Mouse (Mus musculus) lung, adult 2 months (tissue): ENCODE measurements at regions not wholly inside any gene's neighbourhood (a gene's known extent, or its start where the extent isn't known, plus 50 kb on each side); places are given as distances from the start of the nearest gene placed in this dataset.

Experiments used
- CTCF ChIP-seq: fragments of 200-500 bp; IDR thresholded peaks from 2 replicates; pipeline ENCODE4 v1.5.1; 2011; ENCODE audit warnings: mild to moderate bottlenecking, low read length, control low read depth; ENCODE audit not compliant: insufficient read depth
- POLR2A ChIP-seq: fragments of 200-500 bp; IDR thresholded peaks from 2 replicates; pipeline ENCODE4 v1.6.1; 2011; ENCODE audit warnings: low read depth, mild to moderate bottlenecking, control low read depth, low read length, borderline replicate concordance; ENCODE audit errors: extremely low read depth

DNA sequence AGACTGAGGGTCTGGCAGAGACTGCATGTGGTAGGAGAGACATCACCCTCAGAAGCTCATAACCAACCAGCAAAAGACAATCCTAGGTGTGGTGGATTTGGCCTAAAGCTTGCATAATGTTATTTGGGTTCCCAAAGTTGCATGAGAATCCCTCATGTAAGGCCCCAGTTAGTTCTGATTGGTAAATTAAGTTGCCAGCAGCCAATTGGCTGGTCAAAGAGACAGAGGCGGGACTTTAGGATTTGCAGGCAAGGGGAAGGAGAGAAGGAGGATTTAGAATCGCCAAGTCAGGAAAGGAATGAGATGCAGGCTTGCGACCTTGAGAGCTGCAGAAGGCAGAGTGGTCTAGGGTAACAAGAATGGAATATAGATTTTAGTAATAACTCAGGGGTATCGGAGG is 140.1 kb upstream of the Mdm1 start:
- no peak for TF ChIP-seq CTCF
- TF ChIP-seq POLR2A: no peak
